Mouse (Mus musculus) heart, adult 2 months (tissue): ENCODE data around the gene Bpifc. TPM values are rescaled to one million over a fixed set of nuclear protein-coding genes. Genes with fewer than 3 reads are reported as not detected.
A peak's percentile ranks its signal among the peaks of the same experiment; 100 is the strongest.

ENCODE experiments used
- DNase-seq, 2 experiments: peaks; one replicate each; pipeline ENCODE4 v3.0.0; 2021
- H3K27ac ChIP-seq: fragments of 200-600 bp; 2 replicates; pipeline ENCODE4 v1.8.1; 2022
- H3K27me3 ChIP-seq: fragments of 200-500 bp; 2 replicates; pipeline ENCODE4 v1.6.1; 2012; ENCODE audit warnings: mild to moderate bottlenecking, low read length, inconsistent platforms, mixed read lengths; ENCODE audit not compliant: control insufficient read depth, insufficient read depth
- H3K36me3 ChIP-seq: fragments of 200-500 bp; 2 replicates; pipeline ENCODE4 v1.6.1; 2012; ENCODE audit warnings: low read length, inconsistent platforms; ENCODE audit not compliant: control insufficient read depth, insufficient read depth
- H3K4me1 ChIP-seq: fragments of 200-500 bp; 2 replicates; pipeline ENCODE4 v1.6.1; 2011; ENCODE audit warnings: low read length; ENCODE audit not compliant: control insufficient read depth, insufficient read depth
- H3K4me3 ChIP-seq: fragments of 200-600 bp; 2 replicates; pipeline ENCODE4 v1.8.1; 2022
- H3K79me2 ChIP-seq: fragments of 200-500 bp; replicated peaks from 2 replicates; pipeline ENCODE4 v1.6.1; 2012; ENCODE audit warnings: mild to moderate bottlenecking, inconsistent platforms, low read length, moderate library complexity, mixed read lengths; ENCODE audit not compliant: control insufficient read depth, insufficient read depth
- H3K9ac ChIP-seq: fragments of 200-500 bp; 2 replicates; pipeline ENCODE4 v1.6.1; 2012; ENCODE audit warnings: low read depth, mild to moderate bottlenecking, control low read depth, inconsistent platforms, low read length, mixed read lengths
- CTCF ChIP-seq: fragments of 200-600 bp; IDR thresholded peaks from 2 replicates; pipeline ENCODE4 v1.8.1; 2022; ENCODE audit warnings: antibody characterized with exemption, mild to moderate bottlenecking, moderate library complexity
- EP300 ChIP-seq: fragments of 200-500 bp; IDR thresholded peaks from 2 replicates; pipeline ENCODE4 v1.6.1; 2011; ENCODE audit warnings: low read depth, low read length, control low read depth; ENCODE audit not compliant: insufficient read depth
- POLR2A ChIP-seq: fragments of 200-500 bp; IDR thresholded peaks from 2 replicates; pipeline ENCODE4 v1.6.1; 2011; ENCODE audit warnings: mild to moderate bottlenecking, low read depth, low read length, control low read depth; ENCODE audit not compliant: insufficient read depth
- WGBS: fragments of 180-500 bp; shearing (Covaris S2); methylation state at CpG from one replicate; pipeline ENCODE4 v1.1.7; 2018; 5-methylcytosine and 5-hydroxymethylcytosine counted together
- intact Hi-C: fragments of 180-260 bp; cut with DNase I; formaldehyde crosslinking; loops from one replicate; pipeline ENCODE4 v1.15.1; 2025
- long read RNA-seq: library from polyadenylated mRNA; stranded (forward); transcript quantifications from one replicate; pipeline ENCODE4 v2.0.0, GENCODE M21; 2021
- polyA plus RNA-seq: library from polyadenylated mRNA; depleted of rRNA; stranded (reverse); fragments of >200 nt; gene quantifications from 2 replicates; pipeline ENCODE4 v1.2.3, GENCODE M21; 2012; rRNA removed
- total RNA-seq, 2 experiments: library from RNA; stranded (reverse); gene quantifications; 2 replicates each; pipeline ENCODE4 v1.2.3; 2021

Bpifc gene
- total RNA-seq, result not detected
- not detected in 2 replicates for polyA plus RNA-seq
- long read RNA-seq, result 0 reads

GRCm38 (mm10) chr10:86011781-86012180, at the start of gene Bpifc:
Bpifc (minus strand) TSS chr10:86011895.
- no peaks in the 10 kb centered on the region for H3K79me2 ChIP-seq
- no peak for TF ChIP-seq EP300
- TF ChIP-seq POLR2A, result no peak
- no peak for TF ChIP-seq CTCF
- WGBS, result 86% methylated on average over 2 of the region's 2 CpGs
- no peak for DNase-seq
- H3K36me3 ChIP-seq, result no peaks in the 10 kb centered on the region
- intact Hi-C loops, result no loop called here
- no peak within 1 kb of the TSS for H3K27ac ChIP-seq
- no peak within 1 kb of the TSS for H3K4me3 ChIP-seq
- H3K9ac ChIP-seq, result no peak within 1 kb of the TSS
- H3K4me1 ChIP-seq, result no peaks in the 10 kb centered on the region
- 0 out of 2 replicates have a peak, but pooled peaks cover 1% of the 10 kb centered on the region for H3K27me3 ChIP-seq

DNA sequence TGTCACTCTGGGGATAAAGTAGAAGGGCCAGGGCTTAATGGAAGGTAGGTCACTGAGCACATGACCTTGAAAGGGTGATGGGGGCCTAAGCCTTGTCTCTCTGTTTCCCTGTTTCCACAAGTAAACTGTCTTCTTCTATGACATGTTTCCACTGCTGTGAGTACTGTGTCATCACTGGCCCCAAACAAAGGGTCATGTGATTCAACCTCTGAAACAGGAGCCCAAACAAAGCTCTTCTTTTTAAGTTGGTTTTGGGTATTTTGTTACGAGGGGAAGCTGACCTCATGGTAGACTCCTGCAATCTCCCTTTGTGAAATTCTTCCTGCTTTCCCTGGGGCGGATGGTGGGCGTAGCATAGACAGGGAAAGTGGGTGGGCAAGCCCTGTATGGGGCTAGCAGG, 48.6 kb upstream of the Bpifc start:
- no peak overlapping the region for H3K27ac ChIP-seq
- H3K36me3 ChIP-seq, result no peaks in the 10 kb centered on the region
- intact Hi-C loops, result no loop called here
- no peak overlapping the region for H3K9ac ChIP-seq
- no peak for DNase-seq
- peaks cover 7% of the 10 kb centered on the region for H3K4me1 ChIP-seq
- H3K4me3 ChIP-seq, result no peak overlapping the region
- 57% methylated on average over 3 of the region's 3 CpGs for WGBS
- no peaks in the 10 kb centered on the region for H3K79me2 ChIP-seq
- no peaks in the 10 kb centered on the region for H3K27me3 ChIP-seq
- TF ChIP-seq POLR2A (no peak), EP300 (no peak), CTCF (no peak)

DNA sequence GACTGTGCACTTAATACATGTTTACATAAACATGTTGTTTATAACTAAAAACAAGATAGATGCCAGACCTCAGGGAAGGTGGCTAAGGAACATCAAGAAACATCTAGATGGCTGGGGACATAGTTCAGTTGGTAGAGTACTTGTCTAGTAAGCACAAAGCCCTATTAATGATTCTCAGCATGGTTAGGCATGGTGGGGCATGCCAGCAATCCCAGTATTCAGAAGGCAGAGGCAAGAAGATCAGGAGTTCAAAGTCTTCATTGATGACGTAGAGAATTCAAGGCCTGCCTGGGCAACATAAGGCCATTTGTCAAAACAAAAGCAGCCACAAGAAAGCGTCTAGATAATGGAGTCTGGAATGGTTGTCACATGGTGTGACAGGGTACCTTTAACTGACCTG, 46.0 kb upstream of the Bpifc start:
- H3K36me3 ChIP-seq, result no peaks in the 10 kb centered on the region
- H3K27ac ChIP-seq, result no peak overlapping the region
- DNase-seq, result no peak
- H3K4me3 ChIP-seq, result no peak overlapping the region
- no peak for TF ChIP-seq EP300
- TF ChIP-seq CTCF, result no peak
- no peak for TF ChIP-seq POLR2A
- H3K79me2 ChIP-seq, result no peaks in the 10 kb centered on the region
- no peaks in the 10 kb centered on the region for H3K27me3 ChIP-seq
- no peak overlapping the region for H3K9ac ChIP-seq
- WGBS, result 79% methylated on average over 2 of the region's 2 CpGs
- intact Hi-C loops, result no loop called here
- H3K4me1 ChIP-seq, result peaks cover 2% of the 10 kb centered on the region; the same call in 1 of the 2 replicates

DNA sequence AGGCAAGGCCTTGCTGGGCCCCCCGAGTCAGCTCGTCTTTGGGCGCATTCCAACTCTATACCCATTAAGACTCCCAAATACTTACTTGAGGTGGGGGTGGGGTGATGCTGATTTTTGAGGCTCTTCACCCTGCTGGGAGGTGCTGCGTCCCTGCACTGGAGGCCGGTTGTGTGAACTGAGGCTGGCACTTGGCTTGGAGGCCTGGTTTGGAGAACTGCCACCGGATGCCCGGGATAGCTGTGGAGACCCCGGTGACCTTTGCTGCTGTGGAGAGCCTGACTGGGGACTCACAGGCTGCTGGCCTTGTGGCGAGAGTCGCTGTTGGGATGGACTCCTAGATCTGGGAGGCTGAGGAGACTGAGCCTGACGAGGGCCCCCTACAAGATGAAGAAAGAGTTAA, 45.6 kb upstream of the Bpifc start:
- intact Hi-C loops, result no loop called here
- TF ChIP-seq EP300 (no peak), POLR2A (no peak), CTCF (no peak)
- H3K4me1 ChIP-seq, result peaks cover under 1% of the 10 kb centered on the region; the same call in 1 of the 2 replicates
- no peak overlapping the region for H3K9ac ChIP-seq
- no peak overlapping the region for H3K27ac ChIP-seq
- no peaks in the 10 kb centered on the region for H3K36me3 ChIP-seq
- DNase-seq, result no peak
- H3K4me3 ChIP-seq, result no peak overlapping the region
- WGBS, result 92% methylated on average over 11 of the region's 11 CpGs
- H3K79me2 ChIP-seq, result no peaks in the 10 kb centered on the region
- no peaks in the 10 kb centered on the region for H3K27me3 ChIP-seq

DNA sequence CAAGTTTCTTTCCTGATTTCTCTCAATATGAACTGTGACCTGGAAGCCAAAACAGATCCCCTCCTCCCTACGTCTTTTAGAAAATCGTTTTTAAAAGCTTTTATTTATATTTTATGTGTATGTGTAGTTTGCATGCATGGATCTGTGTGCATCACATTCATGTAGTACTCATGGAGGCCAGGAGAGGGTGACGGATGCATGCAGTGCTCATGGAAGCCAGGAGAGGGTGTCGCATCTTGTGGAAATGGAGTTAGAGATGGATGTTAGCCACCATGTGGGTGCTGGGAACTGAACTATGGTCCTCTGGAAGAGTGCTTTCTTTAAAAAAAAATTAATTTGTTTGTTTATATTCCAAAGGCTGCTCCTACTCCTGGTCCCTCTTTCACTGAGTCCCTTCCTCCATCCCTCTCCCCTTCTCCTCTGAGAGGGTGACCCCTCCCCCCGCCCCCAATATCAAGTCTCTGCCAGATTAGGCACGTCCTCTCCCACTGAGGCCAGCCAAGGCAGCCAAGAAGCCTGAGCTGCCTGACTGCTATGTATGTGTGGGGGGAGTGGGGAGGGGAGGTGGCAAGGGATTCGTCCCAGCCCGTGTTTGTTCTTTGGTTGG, 44.7 kb upstream of the Bpifc start:
- Histone ChIP-seq H3K36me3 (no peaks in the 10 kb centered on the region), H3K27me3 (no peaks in the 10 kb centered on the region), H3K4me3 (no peak overlapping the region), H3K27ac (no peak overlapping the region), H3K4me1 (no peaks in the 10 kb centered on the region), H3K79me2 (no peaks in the 10 kb centered on the region), H3K9ac (no peak overlapping the region)
- no peak for DNase-seq
- 72% methylated on average over 8 of the region's 8 CpGs for WGBS
- intact Hi-C loops, result no loop called here
- peak; percentile 25 for TF ChIP-seq CTCF
- no peak for TF ChIP-seq POLR2A

- no peak overlapping the region for H3K27ac ChIP-seq
- H3K27me3 ChIP-seq, result no peaks in the 10 kb centered on the region
- no peaks in the 10 kb centered on the region for H3K79me2 ChIP-seq
- intact Hi-C loops, result no loop called here
- H3K4me3 ChIP-seq, result no peak overlapping the region
- no peaks in the 10 kb centered on the region for H3K4me1 ChIP-seq
- WGBS, result 77% methylated on average over 10 of the region's 10 CpGs
- no peak for DNase-seq
- no peak for TF ChIP-seq EP300
- TF ChIP-seq CTCF, result no peak
- TF ChIP-seq POLR2A, result no peak
- no peak overlapping the region for H3K9ac ChIP-seq
- H3K36me3 ChIP-seq, result no peaks in the 10 kb centered on the region
Measured at GRCm38 (mm10) chr10:86052818-86053522, 41.3 kb upstream of the Bpifc start.
